Mouse (Mus musculus) hindbrain, postnatal 0 days (tissue): ENCODE measurements around the gene Casp2. TPM values are rescaled to one million over a fixed set of nuclear protein-coding genes. Genes with fewer than 3 reads are reported as not detected.

ENCODE experiments used
- ATAC-seq: fragments of 200-750 bp; cut with Nextera tagmentation; 2 replicates; pipeline ENCODE4 v1.8.0; 2017; ENCODE audit warnings: mild to moderate bottlenecking, moderate TSS enrichment, moderate library complexity
- DNase-seq: peaks from one replicate; pipeline ENCODE4 v3.0.0-alpha.2; 2015; ENCODE audit warnings: low spot score
- H3K27ac ChIP-seq: fragments of 300-500 bp; sonication (generic); 2 replicates; pipeline ENCODE4 v1.5.1; 2014; ENCODE audit warnings: mild to moderate bottlenecking
- H3K27me3 ChIP-seq: fragments of 300-500 bp; sonication (generic); 2 replicates; pipeline ENCODE4 v1.6.1; 2014; ENCODE audit warnings: low read length, mixed read lengths; ENCODE audit not compliant: insufficient read depth
- H3K36me3 ChIP-seq: fragments of 300-500 bp; sonication (generic); 2 replicates; pipeline ENCODE4 v1.6.1; 2014; ENCODE audit warnings: low read length, mixed read lengths; ENCODE audit not compliant: insufficient read depth
- H3K4me1 ChIP-seq: fragments of 300-500 bp; sonication (generic); 2 replicates; pipeline ENCODE4 v1.6.1; 2014; ENCODE audit warnings: antibody characterized with exemption, low read length, mixed read lengths; ENCODE audit not compliant: insufficient read depth
- H3K4me2 ChIP-seq: fragments of 300-500 bp; sonication (generic); 2 replicates; pipeline ENCODE4 v1.6.1; 2014; ENCODE audit warnings: low read depth, mild to moderate bottlenecking, low read length, moderate library complexity, mixed read lengths
- H3K4me3 ChIP-seq: fragments of 300-500 bp; sonication (generic); 2 replicates; pipeline ENCODE4 v1.5.1; 2014; ENCODE audit warnings: low read length
- H3K9ac ChIP-seq: fragments of 300-500 bp; sonication (generic); replicated peaks from 2 replicates; pipeline ENCODE4 v1.6.1; 2014; ENCODE audit warnings: mild to moderate bottlenecking, low read length, moderate library complexity, mixed read lengths
- H3K9me3 ChIP-seq: fragments of 300-500 bp; sonication (generic); 2 replicates; pipeline ENCODE4 v1.6.1; 2016; ENCODE audit warnings: low read length, mixed read lengths
- CTCF ChIP-seq: IDR thresholded peaks from 2 replicates; pipeline ENCODE4 v1.5.1; 2016; ENCODE audit warnings: antibody characterized with exemption, control low read depth, low read depth
- WGBS: fragments of 180-500 bp; shearing (Covaris S2); extraction: QIAGEN DNeasy Blood & Tissue Kit; methylation state at CpG from one replicate; pipeline ENCODE4 v1.1.7; 2014; 5-methylcytosine and 5-hydroxymethylcytosine counted together
- polyA plus RNA-seq: library from polyadenylated mRNA; unstranded; fragments of >200 nt; fragmentation: Nextera tagmentation; extraction: Ambion mirVana; gene quantifications from 2 replicates; pipeline ENCODE4 v1.2.1, GENCODE M21; 2015
- total RNA-seq: library from RNA; depleted of rRNA; stranded (reverse); fragments of >200 nt; gene quantifications from 2 replicates; pipeline ENCODE4 v1.2.3, GENCODE M21; 2014

Gene Casp2
- total and polyA plus RNA-seq, 2 experiments from 2014 or later, result 22.2 to 43.0 TPM

DNA sequence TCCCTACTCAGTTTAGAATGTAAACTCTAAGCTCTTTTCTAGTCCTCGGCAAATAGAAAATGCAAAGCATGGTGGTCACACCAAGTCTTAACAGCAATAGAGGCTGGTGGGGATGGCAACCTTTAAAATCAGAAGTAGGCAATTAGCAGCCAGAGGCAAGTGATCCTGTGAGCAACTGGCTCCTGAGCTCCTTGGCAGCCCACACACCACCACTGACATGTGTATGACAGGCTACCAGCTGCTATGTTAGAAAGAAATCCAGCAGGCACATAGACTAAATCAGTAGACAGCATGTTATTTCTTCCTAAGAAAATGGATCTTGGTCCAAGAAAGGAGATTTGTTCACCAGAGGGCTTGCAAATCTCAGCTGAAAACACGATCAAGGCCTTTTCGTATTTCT, 33.6 kb upstream of the Casp2 start:
- DNase-seq (no peak), ATAC-seq (no peak)
- no peak for TF ChIP-seq CTCF
- WGBS, result 87% methylated on average over 3 of the region's 3 CpGs
- H3K4me3 ChIP-seq, result no peak overlapping the region
- no peaks in the 10 kb centered on the region for H3K36me3 ChIP-seq
- no peak overlapping the region for H3K4me2 ChIP-seq
- no peak overlapping the region for H3K27ac ChIP-seq
- no peak overlapping the region for H3K9ac ChIP-seq
- H3K9me3 ChIP-seq, result no peaks in the 10 kb centered on the region
- H3K27me3 ChIP-seq, result no peaks in the 10 kb centered on the region
- no peaks in the 10 kb centered on the region for H3K4me1 ChIP-seq

DNA sequence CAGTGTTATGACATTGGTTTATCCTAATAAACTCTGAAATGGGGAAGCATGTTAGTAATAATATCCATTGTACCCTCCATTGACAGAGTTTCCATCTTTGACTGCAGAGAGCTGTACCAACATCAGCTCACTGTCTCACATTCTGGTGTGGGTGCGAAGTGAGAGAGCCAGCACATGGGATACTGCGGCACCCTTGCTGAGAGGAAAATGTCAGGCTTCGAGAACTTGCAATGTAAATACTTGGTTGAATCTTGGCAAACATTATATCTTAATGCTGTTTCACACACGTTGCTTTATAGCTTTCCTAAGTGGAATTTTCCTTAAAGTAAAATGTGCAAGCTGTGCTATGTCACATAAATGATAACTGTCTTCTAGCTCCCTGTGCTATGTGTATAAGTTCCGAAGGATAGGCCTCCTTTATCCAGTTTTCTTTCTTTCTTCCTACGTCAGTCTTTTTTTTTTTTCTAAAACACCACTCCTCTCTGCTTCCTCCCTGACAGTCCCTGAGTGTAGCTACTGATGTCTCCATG, 27.4 kb upstream of the Casp2 start:
- H3K4me2 ChIP-seq, result no peak overlapping the region
- no peak overlapping the region for H3K4me3 ChIP-seq
- no peaks in the 10 kb centered on the region for H3K9me3 ChIP-seq
- no peak overlapping the region for H3K27ac ChIP-seq
- H3K36me3 ChIP-seq, result no peaks in the 10 kb centered on the region
- TF ChIP-seq CTCF, result no peak
- no peak for DNase-seq
- no peak overlapping the region for H3K9ac ChIP-seq
- no peaks in the 10 kb centered on the region for H3K4me1 ChIP-seq
- no peak for ATAC-seq
- no peaks in the 10 kb centered on the region for H3K27me3 ChIP-seq
- WGBS, result 73% methylated on average over 6 of the region's 6 CpGs

DNA sequence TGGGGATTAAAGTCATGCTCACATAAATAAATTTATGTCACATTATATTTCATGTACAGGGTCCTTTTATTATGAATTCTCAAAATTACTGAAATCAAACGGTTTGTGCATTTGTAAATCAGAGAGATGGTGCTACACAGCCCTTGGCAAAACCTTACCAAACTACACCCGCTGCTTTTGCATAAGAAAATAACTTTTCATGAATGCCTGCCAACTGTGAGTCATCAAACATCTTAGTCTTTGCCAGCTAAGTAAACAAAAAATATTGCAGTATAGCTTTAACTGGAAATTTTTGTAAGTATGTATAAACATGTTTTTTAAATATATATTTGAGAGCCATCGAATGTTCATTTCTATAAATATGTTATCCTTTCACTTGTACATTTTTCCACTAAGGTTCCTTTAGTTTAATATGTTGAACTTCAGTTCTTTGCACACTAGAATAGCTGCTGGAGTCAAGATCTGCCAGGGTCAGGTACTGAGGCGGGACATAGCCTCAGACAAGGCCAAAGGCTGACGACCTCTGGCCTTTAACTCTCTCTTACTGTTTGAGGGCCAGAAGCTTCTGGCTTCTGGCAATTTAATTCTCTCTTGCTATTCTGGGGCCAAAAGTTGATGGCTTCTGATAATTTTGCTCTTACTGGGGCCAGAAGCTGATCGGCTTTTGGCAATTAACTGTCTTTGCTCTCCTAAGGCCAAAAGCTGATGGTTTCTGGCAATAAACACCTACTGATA, 23.3 kb upstream of the Casp2 start:
- Histone ChIP-seq H3K9me3 (no peaks in the 10 kb centered on the region), H3K4me2 (no peak overlapping the region), H3K27ac (no peak overlapping the region), H3K9ac (no peak overlapping the region), H3K4me1 (0 out of 2 replicates have a peak, but pooled peaks cover 7% of the 10 kb centered on the region), H3K27me3 (no peaks in the 10 kb centered on the region), H3K4me3 (no peak overlapping the region), H3K36me3 (no peaks in the 10 kb centered on the region)
- TF ChIP-seq CTCF, result no peak
- WGBS, result 77% methylated on average over 6 of the region's 6 CpGs
- no peak for ATAC-seq
- no peak for DNase-seq

DNA sequence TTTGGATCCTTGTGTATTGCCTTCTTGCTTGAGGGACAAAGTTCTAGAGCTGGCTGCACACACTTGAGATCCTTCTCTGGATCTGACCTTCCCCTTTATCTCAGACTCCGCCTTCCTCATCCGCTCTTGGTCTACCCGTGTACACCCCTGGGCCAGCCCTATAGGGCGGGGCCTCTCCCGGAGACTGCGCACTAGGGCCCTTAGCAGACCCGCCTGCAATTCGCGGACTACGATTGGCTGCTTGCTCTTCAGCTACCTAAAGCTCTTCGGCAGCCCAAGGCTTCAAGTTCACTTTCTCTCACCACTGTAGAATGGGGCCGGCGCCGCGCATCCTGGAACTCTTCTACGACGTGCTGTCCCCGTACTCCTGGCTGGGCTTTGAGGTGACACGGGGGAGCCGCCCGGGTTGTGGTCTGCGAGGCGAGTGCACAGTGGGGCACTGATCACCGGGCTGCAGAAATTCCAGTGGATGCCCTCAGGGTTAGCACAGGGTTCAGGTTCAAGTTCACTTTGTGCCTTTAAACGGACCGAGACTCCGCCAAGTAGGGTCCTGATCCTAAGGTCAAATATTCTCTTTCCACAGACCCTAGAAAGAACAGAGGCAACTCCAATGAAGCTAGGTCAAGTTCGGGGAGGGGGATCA, 19.0 kb upstream of the Casp2 start, which contains the start of gene Gstk1:
Gene Gstk1, plus strand, starts transcription at position 225 of the 643 bp plus-strand sequence.
- ATAC-seq, result peak; percentile 99
- Histone ChIP-seq H3K27me3 (no peaks in the 10 kb centered on the region), H3K4me3 (peak within 1 kb of the TSS; percentile 53), H3K4me2 (peak within 1 kb of the TSS; percentile 94), H3K36me3 (no peaks in the 10 kb centered on the region), H3K9me3 (no peaks in the 10 kb centered on the region), H3K4me1 (0 out of 2 replicates have a peak, but pooled peaks cover 7% of the 10 kb centered on the region), H3K9ac (peak within 1 kb of the TSS; percentile 49), H3K27ac (no peak within 1 kb of the TSS)
- no peak for TF ChIP-seq CTCF
- DNase-seq, result peak; percentile 92
- WGBS, result 3% methylated on average over 28 of the region's 28 CpGs

DNA sequence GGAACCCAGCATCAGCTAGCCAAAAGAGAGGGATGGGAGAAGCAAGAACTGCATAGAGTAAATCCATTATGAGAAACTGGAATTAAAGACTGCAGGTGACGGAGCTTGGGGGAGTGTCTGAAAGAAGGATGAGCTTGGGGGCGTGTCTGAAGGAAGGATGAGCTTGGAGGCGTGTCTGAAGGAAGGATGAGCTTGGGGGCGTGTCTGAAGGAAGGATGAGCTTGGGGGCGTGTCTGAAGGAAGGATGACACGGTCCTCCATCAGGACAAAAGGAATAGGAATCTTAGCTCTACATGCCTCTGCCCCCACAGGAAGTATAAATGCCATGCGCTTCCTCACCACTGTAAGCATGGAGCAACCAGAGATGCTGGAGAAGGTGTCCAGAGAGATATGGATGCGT, 17.6 kb upstream of the Casp2 start:
- no peak overlapping the region for H3K9ac ChIP-seq
- H3K9me3 ChIP-seq, result no peaks in the 10 kb centered on the region
- DNase-seq (no peak), ATAC-seq (peak; percentile 46)
- H3K4me3 ChIP-seq, result peak overlapping the region; percentile 23
- no peak overlapping the region for H3K27ac ChIP-seq
- 0 out of 2 replicates have a peak, but pooled peaks cover 7% of the 10 kb centered on the region for H3K4me1 ChIP-seq
- no peaks in the 10 kb centered on the region for H3K36me3 ChIP-seq
- H3K4me2 ChIP-seq, result peak overlapping the region; percentile 45
- no peak for TF ChIP-seq CTCF
- 9% methylated on average over 8 of the region's 8 CpGs for WGBS
- no peaks in the 10 kb centered on the region for H3K27me3 ChIP-seq

DNA sequence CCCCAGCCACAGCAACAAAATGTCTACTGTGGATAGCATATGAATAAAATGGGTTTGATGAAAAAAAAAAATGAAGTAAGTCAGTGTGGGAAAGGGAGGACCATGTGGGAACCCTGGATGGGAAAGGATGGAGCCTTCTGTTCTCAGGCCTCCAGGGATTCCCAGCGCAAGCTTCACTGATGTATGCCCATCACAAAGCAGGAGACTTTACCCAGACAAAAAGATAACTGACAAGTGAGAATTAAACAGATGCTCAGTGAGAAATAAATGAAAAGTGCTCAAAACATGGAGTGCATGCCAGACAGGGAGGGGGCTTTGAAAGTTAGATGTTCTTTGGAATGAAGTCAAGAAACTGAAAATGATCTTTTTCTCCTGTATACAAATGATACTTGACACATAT, 16.8 kb upstream of the Casp2 start:
- DNase-seq, result no peak
- Histone ChIP-seq H3K27ac (no peak overlapping the region), H3K27me3 (no peaks in the 10 kb centered on the region), H3K36me3 (no peaks in the 10 kb centered on the region), H3K4me1 (0 out of 2 replicates have a peak, but pooled peaks cover 7% of the 10 kb centered on the region), H3K9me3 (no peaks in the 10 kb centered on the region), H3K9ac (no peak overlapping the region), H3K4me3 (no peak overlapping the region), H3K4me2 (peak overlapping the region; percentile 45)
- WGBS, result 68% methylated on average over 1 of the region's 1 CpGs
- no peak for ATAC-seq
- TF ChIP-seq CTCF, result no peak

DNA sequence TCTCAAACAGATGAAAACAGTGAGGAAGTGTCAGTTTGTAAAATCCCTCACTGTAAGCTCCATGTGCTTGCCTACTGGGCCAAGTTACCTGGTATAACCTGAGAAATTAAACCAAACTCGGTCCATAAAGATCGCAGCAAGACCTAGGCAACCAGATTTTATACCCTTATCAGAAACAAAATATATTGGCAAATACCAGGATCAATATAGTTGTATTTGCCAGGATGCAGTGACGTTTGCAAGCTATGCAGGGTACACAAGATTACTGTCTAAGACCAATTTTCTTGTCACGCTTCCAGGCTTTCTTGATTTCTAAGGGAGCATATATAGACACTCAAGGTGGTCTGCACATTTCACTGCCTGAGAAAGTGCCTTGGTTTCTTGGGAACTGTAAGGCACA, 13.0 kb upstream of the Casp2 start:
- Histone ChIP-seq H3K36me3 (no peaks in the 10 kb centered on the region), H3K4me1 (no peaks in the 10 kb centered on the region), H3K9ac (no peak overlapping the region), H3K4me2 (no peak overlapping the region), H3K27ac (no peak overlapping the region), H3K27me3 (no peaks in the 10 kb centered on the region), H3K9me3 (no peaks in the 10 kb centered on the region), H3K4me3 (no peak overlapping the region)
- 89% methylated on average over 4 of the region's 4 CpGs for WGBS
- TF ChIP-seq CTCF, result no peak
- DNase-seq (no peak), ATAC-seq (no peak)
